Mouse (Mus musculus): ENCODE data around the gene Ptpra. TPM values are rescaled to one million over a fixed set of nuclear protein-coding genes. Genes with fewer than 3 reads are reported as not detected.

The Ptpra gene
- total and polyA plus RNA-seq, 2 experiments from 2014 or later = 105 to 143 TPM

DNA sequence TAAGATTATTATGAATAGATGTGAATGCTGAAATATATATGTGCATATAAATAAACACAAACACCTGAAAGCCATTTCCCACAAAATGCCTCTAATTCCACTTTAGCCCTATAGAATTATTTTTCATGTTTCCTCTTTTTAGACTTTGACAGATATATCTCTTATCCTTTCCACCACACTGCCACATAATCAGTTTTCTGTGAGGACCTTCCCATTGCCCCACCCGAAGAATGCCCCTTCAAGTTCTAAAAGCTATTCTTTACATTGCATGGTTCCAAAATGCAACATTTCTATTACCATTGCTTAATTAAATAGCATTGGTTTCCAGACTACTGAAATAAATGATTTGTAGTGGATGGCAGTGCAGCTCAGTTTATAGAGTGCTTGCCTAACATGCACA is 16.4 kb downstream of the Ptpra start:
- Histone ChIP-seq H3K27me3 (ENCODE audit: insufficient read depth, low read length) (no peaks in the 10 kb centered on the region), H3K4me3 (ENCODE audit: low read length) (no peak overlapping the region), H3K9ac (replicated peaks; ENCODE audit: low read length) (no peak overlapping the region), H3K4me2 (ENCODE audit: low read depth, low read length) (no peak overlapping the region), H3K36me3 (ENCODE audit: insufficient read depth, low read length) (no peaks in the 10 kb centered on the region), H3K9me3 (ENCODE audit: low read length) (no peaks in the 10 kb centered on the region), H3K27ac (no peak overlapping the region), H3K4me1 (ENCODE audit: insufficient read depth, low read length) (peaks cover 11% of the 10 kb centered on the region)
- TF ChIP-seq CTCF (IDR thresholded peaks at IDR 0.05; ENCODE audit: low read depth) = no peak
- 93% methylated on average over 1 of the region's 1 CpGs for WGBS
- DNase-seq (ENCODE audit: low spot score) (no peak), ATAC-seq (no peak)

DNA sequence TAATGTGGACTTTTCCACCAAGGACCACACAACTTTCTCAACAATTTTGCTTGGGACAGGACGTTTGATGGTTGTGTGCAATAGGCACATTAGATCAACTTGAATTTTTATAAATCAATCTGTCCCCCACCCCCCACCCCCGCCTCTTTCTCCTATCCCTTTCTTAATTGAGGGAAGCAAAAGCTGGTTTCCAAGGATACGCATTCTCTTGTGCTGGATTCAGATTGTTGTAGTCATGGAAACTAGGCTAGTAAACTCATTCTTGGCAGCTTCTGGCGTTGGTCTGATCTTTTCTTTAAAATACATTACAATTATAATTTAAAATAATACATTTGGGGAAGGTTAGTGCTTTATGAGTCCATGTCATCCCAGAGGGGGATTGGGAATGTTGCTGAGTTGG is 19.3 kb downstream of the Ptpra start:
- Histone ChIP-seq H3K4me1 (ENCODE audit: insufficient read depth, low read length) (peaks cover 11% of the 10 kb centered on the region), H3K4me3 (ENCODE audit: low read length) (no peak overlapping the region), H3K27ac (peak overlapping the region; percentile 17; the same call in 1 of the 2 replicates), H3K4me2 (ENCODE audit: low read depth, low read length) (0 out of 2 replicates have a peak overlapping the region, but pooled peaks have one; percentile 13), H3K9me3 (ENCODE audit: low read length) (no peaks in the 10 kb centered on the region), H3K27me3 (ENCODE audit: insufficient read depth, low read length) (no peaks in the 10 kb centered on the region), H3K9ac (replicated peaks; ENCODE audit: low read length) (no peak overlapping the region), H3K36me3 (ENCODE audit: insufficient read depth, low read length) (no peaks in the 10 kb centered on the region)
- no peak for TF ChIP-seq CTCF (IDR thresholded peaks at IDR 0.05; ENCODE audit: low read depth)
- DNase-seq (ENCODE audit: low spot score) = peak; percentile 71
- ATAC-seq = no peak; the same call in 1 of the 2 replicates
- WGBS = 14% methylated on average over 4 of the region's 4 CpGs

DNA sequence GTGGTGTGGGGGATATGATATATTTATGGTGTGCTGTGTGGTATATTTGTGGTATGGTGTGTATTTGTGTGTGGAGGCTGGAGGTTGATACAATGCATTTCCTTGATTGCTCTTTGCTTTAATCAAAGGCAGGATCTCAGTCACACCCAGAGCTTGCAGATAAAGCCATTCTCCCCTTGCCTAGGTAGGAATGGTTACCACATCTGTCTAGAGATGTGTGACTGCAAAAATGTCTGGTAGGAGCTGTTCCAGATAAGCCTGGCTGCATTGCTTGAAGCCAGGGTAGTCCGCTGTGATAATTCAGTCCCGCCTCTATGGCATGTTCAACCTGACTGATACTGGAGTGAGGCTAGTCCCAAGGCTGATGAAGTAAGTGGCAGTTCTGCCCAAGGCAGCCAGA is 19.9 kb downstream of the Ptpra start:
- WGBS = 51% methylated on average over 2 of the region's 2 CpGs
- Histone ChIP-seq H3K4me1 (ENCODE audit: insufficient read depth, low read length) (peaks cover 11% of the 10 kb centered on the region), H3K27me3 (ENCODE audit: insufficient read depth, low read length) (no peaks in the 10 kb centered on the region), H3K4me3 (ENCODE audit: low read length) (no peak overlapping the region), H3K36me3 (ENCODE audit: insufficient read depth, low read length) (no peaks in the 10 kb centered on the region), H3K9ac (replicated peaks; ENCODE audit: low read length) (no peak overlapping the region), H3K4me2 (ENCODE audit: low read depth, low read length) (no peak overlapping the region), H3K9me3 (ENCODE audit: low read length) (no peaks in the 10 kb centered on the region), H3K27ac (peak overlapping the region; percentile 17; the same call in 1 of the 2 replicates)
- no peak for TF ChIP-seq CTCF (IDR thresholded peaks at IDR 0.05; ENCODE audit: low read depth)
- ATAC-seq (no peak), DNase-seq (ENCODE audit: low spot score) (no peak)

DNA sequence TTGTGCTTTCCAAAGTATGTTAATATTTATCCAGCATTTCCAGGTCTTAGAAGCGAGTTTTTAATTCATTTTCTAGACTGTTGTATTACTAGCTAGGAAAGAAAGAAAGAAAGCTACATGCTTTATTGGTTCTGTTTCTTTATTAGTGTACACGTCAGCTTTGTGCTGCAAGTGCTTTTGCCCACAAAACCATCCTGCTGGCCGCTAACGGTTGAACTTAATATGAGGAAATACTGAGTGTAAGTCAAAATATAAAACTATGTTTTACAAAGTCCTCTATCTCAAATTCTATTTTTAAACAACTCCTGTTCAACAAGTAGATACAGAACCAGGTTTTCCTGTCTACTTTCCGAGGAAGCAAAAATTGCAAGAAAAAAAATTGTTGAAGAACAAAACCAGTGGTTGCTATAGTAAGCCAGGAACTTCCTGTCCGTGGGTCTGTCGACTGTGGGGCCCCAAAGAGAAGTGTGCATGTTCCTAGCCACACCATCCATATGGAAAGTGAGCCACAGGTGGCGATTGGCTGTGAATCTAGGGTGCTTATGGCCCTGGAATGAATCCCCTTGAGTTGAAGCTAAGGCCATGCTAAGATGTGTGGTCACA is 22.9 kb downstream of the Ptpra start:
- WGBS = 70% methylated on average over 8 of the region's 8 CpGs
- no peak for TF ChIP-seq CTCF (IDR thresholded peaks at IDR 0.05; ENCODE audit: low read depth)

DNA sequence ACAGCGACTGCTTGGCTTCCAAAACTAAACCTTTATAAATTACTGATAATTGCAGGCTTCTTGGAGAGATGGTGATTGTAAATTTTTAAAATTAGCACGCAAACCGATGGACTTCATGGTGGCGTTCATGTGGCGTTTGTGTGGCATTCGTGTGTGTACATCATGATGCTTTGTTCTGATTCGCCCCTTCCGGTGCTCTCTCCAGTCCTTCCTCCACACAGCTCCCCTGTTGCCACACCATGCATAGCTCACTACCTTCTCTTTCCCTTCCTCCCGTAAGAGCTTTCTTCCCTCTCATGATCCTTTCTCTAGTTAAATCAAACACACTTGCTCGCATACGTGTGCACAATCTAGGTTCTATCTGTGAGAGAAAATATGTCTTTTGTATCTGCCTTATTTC is 25.7 kb downstream of the Ptpra start:
- 94% methylated on average over 11 of the region's 11 CpGs for WGBS
- H3K36me3 ChIP-seq (ENCODE audit: insufficient read depth, low read length) = no peaks in the 10 kb centered on the region
- no peak for TF ChIP-seq CTCF (IDR thresholded peaks at IDR 0.05; ENCODE audit: low read depth)

More for the DNA sequence above, 22.9 kb downstream of the Ptpra start:
- H3K36me3 ChIP-seq (ENCODE audit: insufficient read depth, low read length) = no peaks in the 10 kb centered on the region
- ATAC-seq (no peak), DNase-seq (ENCODE audit: low spot score) (no peak)
- no peak overlapping the region for H3K4me3 ChIP-seq (ENCODE audit: low read length)
- no peaks in the 10 kb centered on the region for H3K27me3 ChIP-seq (ENCODE audit: insufficient read depth, low read length)
- no peak overlapping the region for H3K27ac ChIP-seq
- H3K9ac ChIP-seq (replicated peaks; ENCODE audit: low read length) = no peak overlapping the region
- H3K4me1 ChIP-seq (ENCODE audit: insufficient read depth, low read length) = peaks cover 11% of the 10 kb centered on the region
- no peak overlapping the region for H3K4me2 ChIP-seq (ENCODE audit: low read depth, low read length)
- H3K9me3 ChIP-seq (ENCODE audit: low read length) = no peaks in the 10 kb centered on the region

DNA sequence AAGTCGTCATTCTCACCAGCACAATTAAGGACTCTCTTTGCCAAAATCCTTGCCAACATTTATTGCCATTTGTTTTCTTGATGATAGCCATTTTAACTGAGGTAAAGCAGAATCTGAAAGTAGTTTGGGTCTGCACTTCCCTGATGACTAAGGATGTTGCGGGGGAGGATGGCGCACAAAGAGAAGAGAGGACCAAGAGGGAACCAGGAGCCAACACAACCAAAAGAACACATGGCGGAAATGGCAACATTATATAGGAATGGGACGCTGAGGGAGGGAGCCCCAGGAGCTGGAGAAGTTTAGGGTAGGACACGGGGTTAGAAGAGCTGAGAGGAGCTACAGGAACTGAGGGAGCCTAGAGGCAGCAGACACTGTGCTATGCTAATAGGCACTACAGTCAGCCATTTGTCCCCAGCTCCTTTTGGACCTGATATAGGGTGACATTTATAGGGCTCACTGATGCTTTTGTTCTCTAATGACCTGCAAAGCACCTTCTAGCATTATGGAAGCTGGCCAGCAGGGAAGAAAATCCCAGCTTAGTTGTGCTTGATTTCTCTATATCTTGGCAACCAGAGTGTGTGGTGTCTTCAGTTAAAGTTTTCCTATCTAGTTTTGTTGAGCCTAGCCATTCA is 26.7 kb downstream of the Ptpra start:
- Histone ChIP-seq H3K9ac (replicated peaks; ENCODE audit: low read length) (no peak overlapping the region), H3K27me3 (ENCODE audit: insufficient read depth, low read length) (no peaks in the 10 kb centered on the region), H3K4me2 (ENCODE audit: low read depth, low read length) (no peak overlapping the region), H3K36me3 (ENCODE audit: insufficient read depth, low read length) (no peaks in the 10 kb centered on the region), H3K4me1 (ENCODE audit: insufficient read depth, low read length) (no peaks in the 10 kb centered on the region), H3K9me3 (ENCODE audit: low read length) (peaks cover 3% of the 10 kb centered on the region; the same call in 1 of the 2 replicates), H3K27ac (no peak overlapping the region), H3K4me3 (ENCODE audit: low read length) (no peak overlapping the region)
- WGBS = 78% methylated on average over 6 of the region's 6 CpGs
- ATAC-seq = no peak
- TF ChIP-seq CTCF (IDR thresholded peaks at IDR 0.05; ENCODE audit: low read depth) = no peak
- no peak for DNase-seq (ENCODE audit: low spot score)

More for the DNA sequence above, 25.7 kb downstream of the Ptpra start:
- ATAC-seq = no peak
- Histone ChIP-seq H3K4me3 (ENCODE audit: low read length) (no peak overlapping the region), H3K9me3 (ENCODE audit: low read length) (peaks cover 3% of the 10 kb centered on the region; the same call in 1 of the 2 replicates), H3K9ac (replicated peaks; ENCODE audit: low read length) (no peak overlapping the region), H3K4me1 (ENCODE audit: insufficient read depth, low read length) (no peaks in the 10 kb centered on the region), H3K27me3 (ENCODE audit: insufficient read depth, low read length) (no peaks in the 10 kb centered on the region), H3K27ac (no peak overlapping the region), H3K4me2 (ENCODE audit: low read depth, low read length) (no peak overlapping the region)
- no peak for DNase-seq (ENCODE audit: low spot score)

DNA sequence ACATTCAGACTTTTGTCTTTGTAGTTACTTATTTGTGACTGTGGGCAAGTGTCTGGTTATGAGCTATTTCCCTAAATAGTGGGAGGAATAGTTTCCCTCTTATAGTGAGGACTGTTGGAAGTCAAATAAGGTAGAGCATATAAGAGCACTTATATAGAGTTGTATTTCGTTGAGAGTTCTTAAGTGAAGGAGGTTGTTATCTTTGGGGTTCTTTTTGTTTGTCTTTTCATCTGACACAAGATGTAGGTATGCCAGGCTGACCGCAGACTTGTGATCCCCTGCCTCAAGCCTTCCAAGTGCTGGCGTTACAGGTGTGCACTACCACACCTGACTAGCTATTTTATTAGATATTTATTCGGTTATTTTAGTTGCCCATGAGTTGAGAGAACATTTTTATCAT is 32.1 kb downstream of the Ptpra start:
- H3K27me3 ChIP-seq (ENCODE audit: insufficient read depth, low read length) = no peaks in the 10 kb centered on the region
- no peaks in the 10 kb centered on the region for H3K36me3 ChIP-seq (ENCODE audit: insufficient read depth, low read length)
- H3K4me1 ChIP-seq (ENCODE audit: insufficient read depth, low read length) = no peaks in the 10 kb centered on the region
- DNase-seq (ENCODE audit: low spot score) (no peak), ATAC-seq (no peak)
- no peak overlapping the region for H3K27ac ChIP-seq
- H3K4me2 ChIP-seq (ENCODE audit: low read depth, low read length) = no peak overlapping the region
- 93% methylated on average over 4 of the region's 4 CpGs for WGBS
- TF ChIP-seq CTCF (IDR thresholded peaks at IDR 0.05; ENCODE audit: low read depth) = no peak
- no peak overlapping the region for H3K9ac ChIP-seq (replicated peaks; ENCODE audit: low read length)
- H3K9me3 ChIP-seq (ENCODE audit: low read length) = peaks cover 3% of the 10 kb centered on the region; the same call in 1 of the 2 replicates
- H3K4me3 ChIP-seq (ENCODE audit: low read length) = no peak overlapping the region
